Mouse (Mus musculus) lung, embryonic 15.5 days (tissue): ENCODE measurements around the gene Cpd. TPM values are rescaled to one million over a fixed set of nuclear protein-coding genes. Genes with fewer than 3 reads are reported as not detected.

Source experiments
- ATAC-seq: fragments of 200-750 bp; cut with Nextera tagmentation; 2 replicates; pipeline ENCODE4 v1.8.0; 2017; ENCODE audit warnings: moderate number of reproducible peaks, borderline replicate concordance; ENCODE audit not compliant: low FRiP score, low TSS enrichment; ENCODE audit errors: extremely low read depth
- H3K27ac ChIP-seq: fragments of 300-500 bp; sonication (generic); 2 replicates; pipeline ENCODE4 v1.5.1; 2015; ENCODE audit warnings: moderate library complexity, mild to moderate bottlenecking, inconsistent platforms
- H3K27me3 ChIP-seq: fragments of 300-500 bp; sonication (generic); 2 replicates; pipeline ENCODE4 v1.6.1; 2015; ENCODE audit warnings: inconsistent platforms
- H3K36me3 ChIP-seq: fragments of 300-500 bp; sonication (generic); 2 replicates; pipeline ENCODE4 v1.6.1; 2015; ENCODE audit warnings: inconsistent platforms
- H3K4me1 ChIP-seq: fragments of 300-500 bp; sonication (generic); 2 replicates; pipeline ENCODE4 v1.6.1; 2015; ENCODE audit warnings: inconsistent platforms
- H3K4me2 ChIP-seq: fragments of 300-500 bp; sonication (generic); 2 replicates; pipeline ENCODE4 v1.6.1; 2015; ENCODE audit warnings: inconsistent platforms, mild to moderate bottlenecking, moderate library complexity
- H3K4me3 ChIP-seq: fragments of 300-500 bp; sonication (generic); 2 replicates; pipeline ENCODE4 v1.5.1; 2015; ENCODE audit warnings: mild to moderate bottlenecking, inconsistent platforms
- H3K9ac ChIP-seq: fragments of 300-500 bp; sonication (generic); 2 replicates; pipeline ENCODE4 v1.6.1; 2015; ENCODE audit warnings: inconsistent platforms
- H3K9me3 ChIP-seq: fragments of 300-500 bp; sonication (generic); 2 replicates; pipeline ENCODE4 v1.6.1; 2016; ENCODE audit warnings: inconsistent platforms
- WGBS: fragments of 180-500 bp; shearing (Covaris S2); methylation state at CpG from one replicate; pipeline ENCODE4 v1.1.7; 2015; 5-methylcytosine and 5-hydroxymethylcytosine counted together
- polyA plus RNA-seq: library from polyadenylated mRNA; unstranded; fragments of >200 nt; fragmentation: Nextera tagmentation; extraction: Ambion mirVana; gene quantifications from 2 replicates; pipeline ENCODE4 v1.2.1, GENCODE M21; 2015

Cpd gene
- polyA plus RNA-seq, 1 experiment from 2014 or later = 18.4 TPM

DNA sequence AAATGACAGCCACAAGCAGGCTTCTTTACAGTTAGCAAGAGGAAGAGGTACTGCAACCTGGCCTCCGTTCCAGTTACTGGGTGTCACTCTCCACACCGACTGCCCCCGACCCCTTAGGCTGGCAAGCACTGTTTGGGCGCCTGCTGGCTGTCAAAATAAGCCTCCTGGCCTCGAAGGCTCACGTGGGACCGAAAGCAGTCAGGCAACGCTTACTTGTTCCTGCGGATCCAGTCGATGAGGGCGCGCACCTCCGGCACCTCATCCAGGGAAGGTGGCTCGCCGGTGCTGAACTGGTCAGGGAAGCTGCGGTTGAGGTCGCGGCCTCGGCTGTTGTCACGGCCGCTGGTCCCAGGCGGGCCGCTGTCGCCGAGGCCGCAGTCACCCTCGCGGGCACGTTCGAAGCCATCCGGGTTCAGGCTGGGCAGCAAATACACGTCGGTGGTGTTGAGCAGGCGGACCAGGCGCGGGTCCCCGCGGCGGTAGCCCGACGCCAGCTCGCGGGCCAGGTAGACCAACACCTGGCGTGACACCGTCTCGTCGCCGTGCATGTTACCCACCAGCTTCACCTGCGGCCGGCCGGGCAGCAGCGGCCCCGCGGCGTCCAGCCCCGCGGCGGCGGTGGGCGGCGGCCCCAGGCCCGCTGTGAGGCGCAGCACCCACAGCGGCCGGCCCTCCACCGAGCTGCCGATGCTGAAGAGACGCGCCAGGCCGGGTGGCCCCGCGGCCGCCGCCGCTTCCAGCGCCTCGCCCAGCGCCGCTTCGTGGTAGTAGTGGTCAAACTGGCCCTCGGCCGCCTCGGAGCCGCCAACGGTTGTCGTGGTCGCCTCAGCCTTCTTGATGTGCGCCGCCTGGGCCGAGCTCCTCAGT, 574 bp downstream of the Cpd start:
- Histone ChIP-seq H3K4me3 (peak overlapping the region; percentile 95), H3K27me3 (no peaks in the 10 kb centered on the region), H3K27ac (peak overlapping the region; percentile 92), H3K4me1 (peaks cover 37% of the 10 kb centered on the region), H3K4me2 (peak overlapping the region; percentile 97), H3K9me3 (no peaks in the 10 kb centered on the region), H3K9ac (peak overlapping the region; percentile 84), H3K36me3 (no peaks in the 10 kb centered on the region)
- under 1% methylated on average over 90 of the region's 90 CpGs for WGBS
- ATAC-seq = peak; percentile 69

- Histone ChIP-seq H3K4me3 (peak overlapping the region; percentile 95), H3K4me2 (peak overlapping the region; percentile 97), H3K27ac (no peak overlapping the region), H3K36me3 (no peaks in the 10 kb centered on the region), H3K9ac (peak overlapping the region; percentile 84), H3K27me3 (no peaks in the 10 kb centered on the region), H3K4me1 (peaks cover 37% of the 10 kb centered on the region), H3K9me3 (no peaks in the 10 kb centered on the region)
- ATAC-seq = no peak
- WGBS = 21% methylated on average over 15 of the region's 15 CpGs
These were observed 1.4 kb downstream of the Cpd start for GRCm38 (mm10) chr11:76845275-76845980.

GRCm38 (mm10) chr11:76838573-76838972, 8.2 kb downstream of the Cpd start:
- Histone ChIP-seq H3K4me1 (peaks cover 14% of the 10 kb centered on the region), H3K9me3 (no peaks in the 10 kb centered on the region), H3K9ac (no peak overlapping the region), H3K4me2 (no peak overlapping the region), H3K27me3 (no peaks in the 10 kb centered on the region), H3K27ac (no peak overlapping the region), H3K4me3 (no peak overlapping the region), H3K36me3 (peaks cover 12% of the 10 kb centered on the region)
- 76% methylated on average over 4 of the region's 4 CpGs for WGBS
- ATAC-seq = no peak

- H3K27ac ChIP-seq = no peak overlapping the region
- H3K4me3 ChIP-seq = no peak overlapping the region
- peaks cover 12% of the 10 kb centered on the region for H3K36me3 ChIP-seq
- H3K4me2 ChIP-seq = no peak overlapping the region
- H3K9me3 ChIP-seq = no peaks in the 10 kb centered on the region
- H3K27me3 ChIP-seq = no peaks in the 10 kb centered on the region
- no peak overlapping the region for H3K9ac ChIP-seq
- no peak for ATAC-seq
- WGBS = 67% methylated on average over 6 of the region's 6 CpGs
- no peaks in the 10 kb centered on the region for H3K4me1 ChIP-seq
These were observed 10.5 kb downstream of the Cpd start for GRCm38 (mm10) chr11:76836317-76836716.

- H3K4me3 ChIP-seq = no peak overlapping the region
- H3K36me3 ChIP-seq = peaks cover 12% of the 10 kb centered on the region
- no peak overlapping the region for H3K9ac ChIP-seq
- no peaks in the 10 kb centered on the region for H3K9me3 ChIP-seq
- no peak overlapping the region for H3K27ac ChIP-seq
- no peaks in the 10 kb centered on the region for H3K27me3 ChIP-seq
- 76% methylated on average over 5 of the region's 5 CpGs for WGBS
- no peak for ATAC-seq
- no peaks in the 10 kb centered on the region for H3K4me1 ChIP-seq
- no peak overlapping the region for H3K4me2 ChIP-seq
These were observed 10.9 kb downstream of the Cpd start for GRCm38 (mm10) chr11:76835868-76836267.

GRCm38 (mm10) chr11:76834665-76835064, 12.2 kb downstream of the Cpd start:
- no peak overlapping the region for H3K4me3 ChIP-seq
- H3K4me2 ChIP-seq = no peak overlapping the region
- no peak overlapping the region for H3K27ac ChIP-seq
- H3K36me3 ChIP-seq = peaks cover 8% of the 10 kb centered on the region; the same call in 1 of the 2 replicates
- H3K4me1 ChIP-seq = no peaks in the 10 kb centered on the region
- no peaks in the 10 kb centered on the region for H3K9me3 ChIP-seq
- ATAC-seq = no peak
- H3K27me3 ChIP-seq = no peaks in the 10 kb centered on the region
- no peak overlapping the region for H3K9ac ChIP-seq
- WGBS = 62% methylated on average over 1 of the region's 1 CpGs

DNA sequence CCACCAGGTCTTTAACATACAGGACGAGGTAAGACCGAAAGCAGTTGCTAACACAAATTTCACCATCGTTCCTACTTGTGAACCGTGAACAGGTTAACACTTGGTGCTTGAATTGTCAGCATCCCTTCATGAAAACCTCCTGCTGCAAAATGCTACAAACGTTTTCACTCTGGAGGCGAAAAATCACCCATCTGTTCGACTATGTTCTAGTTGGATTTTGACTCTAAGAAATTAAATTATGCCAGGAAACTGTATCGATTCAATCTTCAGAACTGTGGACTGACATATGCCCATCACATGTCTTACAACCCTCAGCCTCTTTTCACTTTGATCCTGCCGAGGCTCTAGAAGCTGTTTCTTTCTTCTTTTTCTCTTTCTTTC, 21.9 kb downstream of the Cpd start:
- Histone ChIP-seq H3K4me3 (no peak overlapping the region), H3K36me3 (no peaks in the 10 kb centered on the region), H3K4me1 (peaks cover 9% of the 10 kb centered on the region), H3K9me3 (no peaks in the 10 kb centered on the region), H3K4me2 (no peak overlapping the region), H3K27ac (no peak overlapping the region), H3K9ac (no peak overlapping the region), H3K27me3 (no peaks in the 10 kb centered on the region)
- 79% methylated on average over 9 of the region's 9 CpGs for WGBS
- ATAC-seq = no peak

GRCm38 (mm10) chr11:76824238-76824884, 22.5 kb downstream of the Cpd start:
- H3K36me3 ChIP-seq = no peaks in the 10 kb centered on the region
- H3K9me3 ChIP-seq = no peaks in the 10 kb centered on the region
- 63% methylated on average over 7 of the region's 7 CpGs for WGBS
- H3K4me1 ChIP-seq = peaks cover 9% of the 10 kb centered on the region
- no peak overlapping the region for H3K27ac ChIP-seq
- ATAC-seq = no peak
- H3K9ac ChIP-seq = no peak overlapping the region
- H3K4me2 ChIP-seq = no peak overlapping the region
- no peak overlapping the region for H3K4me3 ChIP-seq
- no peaks in the 10 kb centered on the region for H3K27me3 ChIP-seq

DNA sequence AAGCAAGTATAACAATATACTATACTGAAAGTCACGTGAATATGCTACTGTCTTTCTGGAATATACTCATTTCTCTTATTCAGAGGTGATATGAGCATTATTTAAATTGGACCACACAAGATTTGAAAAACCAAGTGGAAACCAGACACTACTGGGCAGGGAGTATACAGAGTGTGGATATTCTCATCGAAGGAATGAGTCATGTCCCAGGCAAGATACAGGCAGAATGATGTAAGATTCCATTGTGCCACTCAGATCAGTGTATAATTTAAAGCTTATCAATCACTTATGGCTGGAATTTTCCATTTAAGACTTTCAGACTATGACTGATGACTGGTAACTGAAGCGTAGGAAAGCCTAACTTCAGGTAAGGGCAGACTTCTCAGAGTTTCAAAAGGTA, 23.2 kb downstream of the Cpd start:
- Histone ChIP-seq H3K9ac (no peak overlapping the region), H3K4me2 (no peak overlapping the region), H3K36me3 (no peaks in the 10 kb centered on the region), H3K4me3 (no peak overlapping the region), H3K27me3 (no peaks in the 10 kb centered on the region), H3K27ac (no peak overlapping the region), H3K4me1 (peaks cover 9% of the 10 kb centered on the region), H3K9me3 (no peaks in the 10 kb centered on the region)
- 83% methylated on average over 3 of the region's 3 CpGs for WGBS
- no peak for ATAC-seq

- no peak overlapping the region for H3K4me2 ChIP-seq
- no peak overlapping the region for H3K9ac ChIP-seq
- WGBS = 64% methylated on average over 3 of the region's 3 CpGs
- ATAC-seq = no peak
- no peak overlapping the region for H3K4me3 ChIP-seq
- no peak overlapping the region for H3K27ac ChIP-seq
- H3K27me3 ChIP-seq = no peaks in the 10 kb centered on the region
- H3K9me3 ChIP-seq = no peaks in the 10 kb centered on the region
- peaks cover under 1% of the 10 kb centered on the region; the same call in 1 of the 2 replicates for H3K4me1 ChIP-seq
- H3K36me3 ChIP-seq = no peaks in the 10 kb centered on the region
These were observed 25.5 kb downstream of the Cpd start for GRCm38 (mm10) chr11:76821353-76821752.

DNA sequence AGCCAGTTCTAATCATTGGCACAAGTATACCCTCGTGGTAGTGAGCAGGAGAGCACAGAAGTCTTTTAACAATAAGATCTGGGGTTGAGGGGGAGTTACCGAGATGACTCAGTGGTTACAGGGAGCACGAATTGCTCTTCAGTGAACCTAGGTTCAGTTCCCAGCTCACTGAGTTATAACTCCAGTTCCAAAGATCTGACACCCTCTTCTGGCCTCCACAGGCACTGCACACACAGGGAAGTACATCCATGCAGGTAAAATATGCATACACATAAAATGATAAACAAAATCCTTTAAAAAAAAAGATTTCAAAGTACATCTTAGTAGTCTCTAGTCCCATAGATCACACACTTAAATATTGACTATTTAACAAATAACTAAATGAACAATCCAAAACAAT, 29.2 kb downstream of the Cpd start:
- Histone ChIP-seq H3K27me3 (no peaks in the 10 kb centered on the region), H3K4me2 (no peak overlapping the region), H3K9me3 (no peaks in the 10 kb centered on the region), H3K27ac (no peak overlapping the region), H3K4me1 (no peaks in the 10 kb centered on the region), H3K9ac (no peak overlapping the region), H3K36me3 (peaks cover 12% of the 10 kb centered on the region; the same call in 1 of the 2 replicates), H3K4me3 (no peak overlapping the region)
- 86% methylated on average over 3 of the region's 3 CpGs for WGBS
- ATAC-seq = no peak
